Mouse (Mus musculus) limb, embryonic 14.5 days (tissue): ENCODE results near the gene Mipol1. TPM values are rescaled to one million over a fixed set of nuclear protein-coding genes. Genes with fewer than 3 reads are reported as not detected.

Source experiments
- ATAC-seq: fragments of 200-750 bp; cut with Nextera tagmentation; 2 replicates; pipeline ENCODE4 v1.8.0; 2017; ENCODE audit warnings: low read depth, moderate number of reproducible peaks, moderate TSS enrichment; ENCODE audit not compliant: low FRiP score
- DNase-seq: peaks from one replicate; pipeline ENCODE4 v3.0.0-alpha.2; 2015; ENCODE audit warnings: low spot score
- H3K27ac ChIP-seq: fragments of 300-500 bp; sonication (generic); replicated peaks from 2 replicates; pipeline ENCODE4 v1.5.1; 2014; ENCODE audit warnings: low read depth, mild to moderate bottlenecking, low read length, moderate library complexity, mixed read lengths
- H3K27me3 ChIP-seq: fragments of 300-500 bp; sonication (generic); 2 replicates; pipeline ENCODE4 v1.6.1; 2014; ENCODE audit warnings: low read length, mixed read lengths; ENCODE audit not compliant: control insufficient read depth, insufficient read depth
- H3K36me3 ChIP-seq: fragments of 300-500 bp; sonication (generic); 2 replicates; pipeline ENCODE4 v1.6.1; 2014; ENCODE audit warnings: mild to moderate bottlenecking, low read length, moderate library complexity, mixed read lengths; ENCODE audit not compliant: control insufficient read depth, insufficient read depth
- H3K4me1 ChIP-seq: fragments of 300-500 bp; sonication (generic); 2 replicates; pipeline ENCODE4 v1.6.1; 2014; ENCODE audit warnings: antibody characterized with exemption, low read length, mixed read lengths; ENCODE audit not compliant: control insufficient read depth, insufficient read depth
- H3K4me2 ChIP-seq: fragments of 300-500 bp; sonication (generic); replicated peaks from 2 replicates; pipeline ENCODE4 v1.6.1; 2014; ENCODE audit warnings: low read depth, mild to moderate bottlenecking, low read length, moderate library complexity; ENCODE audit not compliant: severe bottlenecking
- H3K4me3 ChIP-seq: fragments of 300-500 bp; sonication (generic); replicated peaks from 2 replicates; pipeline ENCODE4 v1.5.1; 2014; ENCODE audit warnings: low read length
- H3K9ac ChIP-seq: fragments of 300-500 bp; sonication (generic); 2 replicates; pipeline ENCODE4 v1.6.1; 2014; ENCODE audit warnings: mild to moderate bottlenecking, low read depth, low read length, moderate library complexity; ENCODE audit not compliant: severe bottlenecking
- H3K9me3 ChIP-seq: fragments of 300-500 bp; sonication (generic); 2 replicates; pipeline ENCODE4 v1.6.1; 2016; ENCODE audit warnings: low read length; ENCODE audit not compliant: control insufficient read depth
- POLR2A ChIP-seq: fragments of 200-500 bp; IDR thresholded peaks from 2 replicates; pipeline ENCODE4 v1.8.0; 2012; ENCODE audit warnings: inconsistent platforms, mild to moderate bottlenecking, moderate library complexity, borderline replicate concordance; ENCODE audit not compliant: insufficient read depth, insufficient read length; ENCODE audit errors: extremely low read depth
- WGBS: fragments of 180-500 bp; shearing (Covaris S2); extraction: QIAGEN DNeasy Blood & Tissue Kit; methylation state at CpG from one replicate; pipeline ENCODE4 v1.1.7; 2014; 5-methylcytosine and 5-hydroxymethylcytosine counted together
- polyA plus RNA-seq, 2 experiments: library from polyadenylated mRNA; depleted of rRNA in 1 of 2; stranded (reverse) in 1 of 2; unstranded in 1 of 2; fragments of >200 nt; fragmentation: Nextera tagmentation in 1 of 2; extraction: Ambion mirVana in 1 of 2; gene quantifications; 2 replicates each; pipeline versions ENCODE4 v1.2.1 to v1.2.3; 2012 to 2014

Gene Mipol1
- polyA plus RNA-seq, 2 experiments = 5.3 to 8.2 TPM

DNA sequence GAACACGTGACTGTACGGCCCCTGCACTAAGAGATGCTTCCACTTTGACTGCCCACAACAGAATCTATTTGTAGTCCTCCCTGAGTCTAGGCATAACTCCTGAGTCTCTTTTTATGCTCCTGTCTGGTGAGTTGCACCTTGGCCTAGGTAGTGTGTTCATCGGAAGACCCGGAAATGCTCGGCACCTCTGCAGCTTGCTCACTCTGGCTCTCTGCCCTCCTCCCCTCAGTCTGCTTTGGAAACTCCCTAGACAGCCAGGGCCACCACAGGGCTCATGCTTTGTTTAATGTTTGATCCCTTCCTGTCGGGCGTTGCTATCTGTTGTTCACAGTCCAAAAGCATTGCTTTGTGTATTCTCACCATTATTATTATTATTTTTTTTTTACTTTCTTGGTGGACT is 275.1 kb downstream of the Mipol1 start:
- WGBS = 76% methylated on average over 7 of the region's 7 CpGs
- no peaks in the 10 kb centered on the region for H3K27me3 ChIP-seq

GRCm38 (mm10) chr12:57508938-57509337 is 278.7 kb downstream of the Mipol1 start:
- Histone ChIP-seq H3K4me1 (peaks cover 11% of the 10 kb centered on the region), H3K9me3 (no peaks in the 10 kb centered on the region), H3K4me2 (no peak overlapping the region), H3K9ac (no peak overlapping the region), H3K27me3 (no peaks in the 10 kb centered on the region), H3K27ac (no peak overlapping the region), H3K36me3 (no peaks in the 10 kb centered on the region), H3K4me3 (no peak overlapping the region)
- TF ChIP-seq POLR2A = no peak
- ATAC-seq (no peak), DNase-seq (no peak)
- 54% methylated on average over 11 of the region's 11 CpGs for WGBS

More for the DNA sequence above, 275.1 kb downstream of the Mipol1 start:
- TF ChIP-seq POLR2A = no peak
- Histone ChIP-seq H3K4me3 (no peak overlapping the region), H3K4me2 (no peak overlapping the region), H3K4me1 (peaks cover 3% of the 10 kb centered on the region; the same call in 1 of the 2 replicates), H3K9me3 (no peaks in the 10 kb centered on the region), H3K27ac (no peak overlapping the region), H3K9ac (no peak overlapping the region), H3K36me3 (no peaks in the 10 kb centered on the region)
- DNase-seq (no peak), ATAC-seq (no peak)

DNA sequence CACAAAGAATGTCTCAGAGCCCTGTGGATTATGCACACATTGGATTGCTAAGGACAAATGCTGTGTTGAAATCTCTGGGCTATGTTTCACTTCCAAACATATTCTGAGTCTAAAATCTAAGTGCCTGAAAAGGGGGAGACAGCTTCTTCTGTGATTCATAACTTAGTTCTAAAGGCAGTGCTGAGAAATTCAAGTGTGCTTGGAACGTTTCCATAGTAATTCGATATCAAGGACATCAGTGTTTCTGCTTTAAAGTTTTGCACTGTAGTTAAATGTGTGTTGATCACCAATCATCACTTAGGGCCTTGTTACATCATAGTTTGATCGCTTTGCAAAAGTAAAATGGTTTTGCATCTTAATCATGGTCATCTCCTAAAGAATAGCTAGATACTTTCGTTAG is 279.5 kb downstream of the Mipol1 start:
- Histone ChIP-seq H3K27ac (no peak overlapping the region), H3K4me3 (no peak overlapping the region), H3K36me3 (no peaks in the 10 kb centered on the region), H3K9ac (no peak overlapping the region), H3K4me2 (no peak overlapping the region), H3K9me3 (no peaks in the 10 kb centered on the region), H3K4me1 (peaks cover 11% of the 10 kb centered on the region), H3K27me3 (no peaks in the 10 kb centered on the region)
- DNase-seq (peak; percentile 32), ATAC-seq (no peak)
- WGBS = 59% methylated on average over 4 of the region's 4 CpGs
- TF ChIP-seq POLR2A = no peak

DNA sequence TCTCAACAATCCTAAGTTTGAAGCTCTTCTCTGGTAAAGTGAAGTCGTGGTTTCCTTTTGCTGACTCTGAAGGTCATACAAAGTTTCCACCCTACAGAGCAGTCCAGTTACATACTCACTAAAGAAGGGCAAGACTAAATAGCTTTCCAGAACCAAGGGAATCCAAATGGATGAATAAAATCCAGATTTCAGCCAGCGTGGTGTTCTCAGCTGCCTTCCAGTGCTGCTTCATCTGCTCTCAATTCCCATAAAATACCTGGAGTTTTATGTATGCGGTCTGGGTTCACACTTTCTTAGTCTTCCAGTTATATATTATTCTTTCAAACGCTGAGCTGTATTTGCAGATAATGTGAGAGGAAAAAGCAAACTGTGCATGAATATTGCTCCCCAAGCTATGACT is 280.9 kb downstream of the Mipol1 start:
- Histone ChIP-seq H3K9ac (no peak overlapping the region), H3K9me3 (no peaks in the 10 kb centered on the region), H3K4me1 (peaks cover 11% of the 10 kb centered on the region), H3K4me2 (no peak overlapping the region), H3K27me3 (no peaks in the 10 kb centered on the region), H3K36me3 (no peaks in the 10 kb centered on the region), H3K4me3 (no peak overlapping the region), H3K27ac (no peak overlapping the region)
- no peak for TF ChIP-seq POLR2A
- 34% methylated on average over 4 of the region's 4 CpGs for WGBS
- DNase-seq = peak; percentile 3
- ATAC-seq = 0 out of 2 replicates have a peak, but pooled peaks have one; percentile 23

DNA sequence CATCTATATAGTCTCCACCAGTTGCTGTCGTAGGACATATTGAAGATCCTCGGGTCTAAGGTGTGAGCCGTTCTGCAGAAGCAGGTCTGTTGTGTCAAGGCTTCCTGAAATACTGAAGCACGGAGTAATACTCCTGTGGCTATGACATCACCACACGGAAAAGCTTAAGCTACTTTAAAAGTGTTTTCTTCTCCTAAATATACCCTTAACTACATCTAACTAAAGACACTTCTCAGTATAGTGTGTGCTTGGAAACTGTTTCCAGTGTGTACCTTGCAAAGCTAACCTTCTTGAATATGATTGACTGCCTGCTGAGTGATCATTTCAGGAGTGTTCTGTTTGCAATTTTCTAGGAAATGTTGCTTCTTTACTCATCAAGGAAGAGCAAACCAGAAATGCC is 281.3 kb downstream of the Mipol1 start:
- DNase-seq = peak; percentile 4
- no peak overlapping the region for H3K4me3 ChIP-seq
- H3K36me3 ChIP-seq = no peaks in the 10 kb centered on the region
- no peak overlapping the region for H3K9ac ChIP-seq
- no peak overlapping the region for H3K4me2 ChIP-seq
- no peak for TF ChIP-seq POLR2A
- H3K27ac ChIP-seq = no peak overlapping the region
- H3K4me1 ChIP-seq = peaks cover 11% of the 10 kb centered on the region
- H3K27me3 ChIP-seq = no peaks in the 10 kb centered on the region
- no peak for ATAC-seq
- H3K9me3 ChIP-seq = no peaks in the 10 kb centered on the region
- 64% methylated on average over 5 of the region's 5 CpGs for WGBS

DNA sequence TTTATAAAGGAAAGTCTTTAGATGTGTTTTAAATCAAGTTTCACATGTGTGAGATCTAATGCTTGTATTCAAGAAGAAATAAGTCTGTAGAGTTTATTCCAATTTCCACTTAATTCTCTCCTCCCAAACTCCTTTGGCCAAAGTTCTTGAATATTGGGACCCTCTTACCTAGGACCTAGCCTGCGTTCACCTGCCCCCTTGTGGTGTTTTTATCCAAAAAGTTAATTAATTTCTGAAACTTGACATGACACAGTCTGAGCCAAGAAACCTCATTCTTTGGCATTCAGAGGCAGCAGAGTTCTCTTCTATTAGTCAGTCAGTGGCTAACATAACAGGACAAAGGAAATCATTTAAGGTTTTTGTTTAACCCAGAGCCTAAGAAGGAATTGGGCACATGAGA is 284.3 kb downstream of the Mipol1 start:
- no peak for TF ChIP-seq POLR2A
- Histone ChIP-seq H3K27ac (no peak overlapping the region), H3K9me3 (no peaks in the 10 kb centered on the region), H3K4me3 (no peak overlapping the region), H3K4me2 (no peak overlapping the region), H3K27me3 (no peaks in the 10 kb centered on the region), H3K36me3 (no peaks in the 10 kb centered on the region), H3K9ac (no peak overlapping the region), H3K4me1 (peaks cover 10% of the 10 kb centered on the region)
- DNase-seq (no peak), ATAC-seq (no peak)
- whole genome bisulfite sequencing = 56% methylated on average over 1 of the region's 1 CpGs
